Mouse (Mus musculus): ENCODE data around the gene Lrrc23.

GRCm38 (mm10) chr6:124828101-124828592, 48.6 kb upstream of the Lrrc23 start:
- no peak for TF ChIP-seq CTCF (IDR thresholded peaks at IDR 0.05; ENCODE audit: low read depth)
- TF ChIP-seq EP300 (IDR thresholded peaks at IDR 0.05; ENCODE audit: low read depth) = no peak

Measured in liver, embryonic 14.5 days (tissue).